ENCODE assay signal across 8 mouse cellular contexts in genomic region chr19:28758854-28759253, GRCm38 (mm10).
DNase-seq lines count a peak whose midpoint lies in the region; ATAC-seq lines count a peak whose summit lies in the region.

No protein-coding gene starts in this region.

- 55% methylated on average over 7 of the region's 7 CpGs for WGBS in forebrain, embryonic 10.5 days
- WGBS in forebrain, embryonic 12.5 days, result 38% methylated on average over 7 of the region's 7 CpGs

- H3K9me3 ChIP-seq in forebrain, embryonic 10.5 days, result no peaks in the 10 kb centered on the region
- no peaks in the 10 kb centered on the region for H3K9me3 ChIP-seq in forebrain, embryonic 12.5 days

- H3K27me3 ChIP-seq in forebrain, embryonic 10.5 days (ENCODE audit: poor library complexity, severe bottlenecking), result no peaks in the 10 kb centered on the region
- no peaks in the 10 kb centered on the region for H3K27me3 ChIP-seq in forebrain, embryonic 12.5 days

- no peak overlapping the region for H3K27ac ChIP-seq in forebrain, embryonic 10.5 days
- H3K27ac ChIP-seq in forebrain, embryonic 12.5 days, result no peak overlapping the region

- no peak overlapping the region for H3K4me2 ChIP-seq in forebrain, embryonic 12.5 days

- no peak for ATAC-seq in forebrain, embryonic 12.5 days (ENCODE audit: low FRiP score)

- peak; percentile 42 for DNase-seq in forebrain, embryonic 10.5 days (ENCODE audit: extremely low spot score, low spot score)
- peak; percentile 83 for DNase-seq in NIH3T3 (ENCODE audit: low read depth)
- peak; percentile 19 for DNase-seq in cerebellum, adult 8-10 months
- DNase-seq in gastrocnemius, postnatal 10 days, result peak; percentile 59
- peak; percentile 24 for DNase-seq in layer of hippocampus, adult 9-10 months (ENCODE audit: low spot score)
- DNase-seq in lung, postnatal 4 days, result peak; percentile 39 to 69
- peak; percentile 18 to 74 for DNase-seq in spleen, postnatal 4 days (ENCODE audit: low spot score in 2 of 2)

- H3K36me3 ChIP-seq in forebrain, embryonic 10.5 days (replicated peaks), result no peaks in the 10 kb centered on the region
- no peaks in the 10 kb centered on the region for H3K36me3 ChIP-seq in forebrain, embryonic 12.5 days (replicated peaks)

- no peak overlapping the region for H3K9ac ChIP-seq in forebrain, embryonic 12.5 days

- H3K4me1 ChIP-seq in forebrain, embryonic 10.5 days, result 0 out of 2 replicates have a peak, but pooled peaks cover 5% of the 10 kb centered on the region
- no peaks in the 10 kb centered on the region for H3K4me1 ChIP-seq in forebrain, embryonic 12.5 days

- no peak overlapping the region for H3K4me3 ChIP-seq in forebrain, embryonic 10.5 days
- H3K4me3 ChIP-seq in forebrain, embryonic 12.5 days (replicated peaks), result no peak overlapping the region

Comparison
In these comparisons a context has a peak if more than half of its experiments do, and no peak if none do; other contexts are left out.
1. DNase-seq: peak in every context shown above with its lines; median percentile 83 in NIH3T3; 59 in gastrocnemius, postnatal 10 days; 54 in lung, postnatal 4 days; 46 in spleen, postnatal 4 days; 42 in forebrain, embryonic 10.5 days; 24 in layer of hippocampus, adult 9-10 months; 19 in cerebellum, adult 8-10 months.